Mouse (Mus musculus) right cerebral cortex, postnatal 14 days (tissue): ENCODE results near the gene Gk.

ENCODE experiments used
- DNase-seq: peaks from one replicate; pipeline ENCODE4 v3.0.0; 2022

Gene Gk

DNA sequence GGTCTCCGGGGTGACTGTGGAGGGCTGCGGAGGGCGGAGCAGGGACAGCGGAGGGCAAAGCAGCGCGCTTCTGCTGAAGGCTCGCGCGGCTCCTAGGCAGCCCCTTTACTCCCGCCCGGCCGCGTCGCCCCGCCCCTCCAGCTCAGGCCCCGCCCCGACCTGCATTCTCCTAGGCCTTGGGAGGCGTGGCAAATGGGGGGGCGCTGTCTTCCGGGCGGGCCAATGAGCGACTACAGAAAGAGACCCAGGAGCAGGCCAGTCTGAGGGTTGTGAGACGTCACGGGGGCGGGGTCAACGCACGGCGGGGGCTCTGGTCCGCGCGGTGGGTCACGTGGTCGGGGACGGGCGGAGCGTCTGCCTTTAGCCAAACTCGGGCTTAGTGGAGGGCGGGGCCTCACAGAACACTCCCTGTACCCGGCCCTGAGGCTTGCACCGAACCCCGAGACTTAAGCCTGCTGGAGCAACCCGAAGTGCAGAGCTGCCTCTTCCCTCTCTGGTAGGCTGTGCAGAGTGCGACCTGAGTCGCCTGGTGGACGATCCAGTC lies at the start of gene Gk:
TSS of gene Gk (minus strand) at position 276 of the 544 bp plus-strand sequence.
- DNase-seq: peak; percentile 95

DNA sequence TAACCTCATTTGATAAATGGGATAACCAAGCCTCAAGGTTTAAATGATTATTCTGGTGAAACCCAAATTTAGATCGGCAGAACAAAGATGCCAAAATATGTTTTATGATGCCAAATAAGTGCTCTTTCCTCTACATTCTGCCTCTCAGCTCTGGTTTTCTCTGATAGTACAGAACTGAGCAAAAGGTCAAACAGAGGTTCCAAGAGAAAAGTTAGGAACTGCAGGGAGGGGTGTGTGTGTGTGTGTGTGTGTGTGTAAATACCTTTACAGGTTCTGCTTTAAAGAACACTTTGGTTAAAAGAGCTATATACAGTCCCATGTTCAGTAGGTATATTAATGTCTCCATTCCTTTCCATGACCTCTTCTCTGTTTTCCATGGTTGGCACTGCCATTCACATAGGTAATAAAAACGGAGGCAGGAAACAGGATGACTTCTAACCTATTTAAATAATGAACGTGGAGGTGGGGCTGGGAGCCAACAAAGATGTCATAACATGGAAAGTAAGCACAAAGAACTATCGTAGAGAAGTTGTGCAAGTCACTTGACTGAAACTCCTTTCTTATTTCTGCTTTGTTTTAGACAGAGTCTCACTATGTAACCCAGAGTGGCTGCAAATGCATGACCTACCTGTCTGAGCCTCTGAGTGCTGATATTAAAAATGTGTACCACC lies 28.2 kb upstream of the Gk start:
- no peak for DNase-seq

GRCm38 (mm10) chrX:85803006-85803405 lies 26.4 kb upstream of the Gk start:
- no peak for DNase-seq

DNA sequence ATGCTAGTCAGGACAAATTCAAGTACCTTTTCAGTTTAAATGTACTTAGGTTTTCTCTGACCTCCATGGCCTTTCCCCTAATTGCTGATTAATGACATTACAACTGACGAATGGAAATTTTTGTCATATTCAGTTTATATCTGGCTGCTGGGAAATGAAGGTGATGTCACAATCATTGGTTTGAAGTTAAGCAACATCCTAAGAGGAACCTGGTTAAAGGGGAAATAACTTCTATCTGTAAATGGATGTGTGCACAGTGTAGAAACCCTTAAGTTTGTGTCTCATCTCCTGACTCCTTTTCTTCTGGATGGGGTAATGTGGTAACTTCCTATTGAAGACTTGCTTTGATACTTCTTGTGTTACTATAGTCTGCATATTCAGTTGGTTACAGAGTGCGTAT lies 20.8 kb upstream of the Gk start:
- DNase-seq: no peak

DNA sequence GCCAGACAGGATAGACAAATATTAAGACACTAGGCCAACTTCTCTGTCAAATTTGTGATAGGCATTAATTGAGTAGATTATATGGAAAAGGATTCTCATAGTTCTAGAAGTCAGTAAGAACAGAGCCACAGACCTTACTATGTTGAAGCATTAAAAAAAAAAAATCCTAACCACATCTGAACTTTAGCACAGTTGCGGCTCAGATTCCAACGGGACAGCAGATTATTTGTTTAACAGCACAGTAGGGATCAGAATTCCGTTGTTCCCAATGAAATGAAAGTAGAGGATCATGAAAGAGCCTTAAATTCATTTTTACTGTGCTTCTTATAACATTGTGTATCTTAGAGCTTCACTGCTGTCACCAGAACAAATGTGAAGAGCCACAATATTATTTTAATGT lies 1.7 kb upstream of the Gk start:
- DNase-seq: no peak

DNA sequence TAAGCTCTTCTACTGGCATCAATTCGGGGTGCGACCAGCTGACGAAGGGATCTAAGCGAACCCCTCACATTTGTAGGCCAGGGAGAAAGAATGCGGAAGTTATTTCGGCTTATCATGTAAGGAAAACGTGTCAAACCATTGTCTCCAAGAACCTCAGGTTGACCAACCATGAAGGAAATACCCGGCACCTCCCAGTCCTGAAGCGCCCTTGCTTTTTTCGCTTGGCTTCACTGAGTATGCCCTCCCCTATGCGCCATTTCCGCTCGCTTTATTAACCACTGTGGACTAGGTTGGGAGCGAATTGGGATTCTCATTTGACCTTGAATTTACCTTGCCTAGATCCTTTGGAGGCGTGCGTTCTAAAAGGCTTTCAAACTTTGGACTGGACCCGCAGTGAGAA lies 522 bp upstream of the Gk start:
- peak; percentile 10 for DNase-seq

GRCm38 (mm10) chrX:85775879-85776543 lies 608 bp downstream of the Gk start:
- peak; percentile 11 for DNase-seq

- no peak for DNase-seq
These were observed 5.3 kb downstream of the Gk start for GRCm38 (mm10) chrX:85771303-85771702.

GRCm38 (mm10) chrX:85770747-85771146 lies 5.9 kb downstream of the Gk start:
- DNase-seq: no peak

- no peak for DNase-seq
These were observed 8.0 kb downstream of the Gk start for GRCm38 (mm10) chrX:85768578-85768977.

DNA sequence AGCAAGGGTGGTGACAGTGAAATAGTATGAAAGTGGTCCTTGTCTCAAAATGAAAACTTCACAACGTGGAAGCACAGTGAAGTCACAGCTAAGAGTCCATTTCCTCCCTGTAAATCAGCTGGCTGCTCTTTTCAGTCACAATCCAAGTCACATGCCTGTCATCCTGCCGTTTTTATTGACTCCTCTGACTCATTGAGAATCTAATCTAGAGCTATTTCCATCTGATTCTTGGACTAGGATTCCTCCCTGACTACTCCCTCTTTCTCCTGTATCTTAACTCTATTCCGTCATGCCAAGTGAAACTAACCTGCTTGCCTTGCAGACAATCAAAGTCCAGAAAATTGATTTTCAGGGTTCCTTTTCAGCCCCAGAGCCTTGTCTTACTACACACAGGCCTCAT lies 20.6 kb downstream of the Gk start:
- no peak for DNase-seq

DNA sequence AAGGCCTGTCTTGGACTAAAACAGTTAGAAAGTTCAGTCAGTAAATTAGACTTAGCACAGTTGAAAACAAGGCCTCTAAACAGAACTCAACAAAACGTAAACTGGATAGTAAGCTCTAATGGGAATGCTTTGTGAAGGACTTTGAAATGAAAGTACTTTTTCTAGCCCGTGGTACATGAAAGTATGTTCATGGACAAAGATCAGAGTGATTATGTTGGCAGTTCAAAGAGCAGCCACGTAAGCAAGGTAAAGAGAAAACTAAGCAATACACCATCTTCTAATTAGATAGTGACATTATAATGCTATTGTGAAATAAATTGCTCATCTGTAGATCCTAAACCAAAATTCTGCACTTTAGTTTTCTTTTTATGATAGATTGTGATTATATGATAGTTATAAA lies 32.8 kb downstream of the Gk start:
- no peak for DNase-seq

DNA sequence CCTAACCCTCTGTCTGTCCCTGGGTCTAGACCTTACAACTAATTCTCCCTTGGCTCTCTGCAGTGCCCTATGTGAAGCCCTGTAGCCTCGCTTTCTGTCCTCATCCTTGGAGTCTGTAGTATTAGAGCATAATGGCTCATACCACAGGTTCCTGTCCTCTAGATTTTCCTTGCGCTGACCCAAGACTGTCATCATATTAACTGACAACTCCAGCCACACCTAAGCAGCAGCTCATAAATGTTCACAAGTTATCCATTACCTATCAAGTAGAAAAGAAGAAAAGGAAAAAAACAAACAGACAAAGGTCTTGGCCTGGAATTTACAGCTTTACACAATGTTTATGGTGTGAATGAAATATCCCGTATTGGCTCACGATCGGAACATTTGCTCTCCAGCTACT lies 43.4 kb downstream of the Gk start:
- DNase-seq: no peak

DNA sequence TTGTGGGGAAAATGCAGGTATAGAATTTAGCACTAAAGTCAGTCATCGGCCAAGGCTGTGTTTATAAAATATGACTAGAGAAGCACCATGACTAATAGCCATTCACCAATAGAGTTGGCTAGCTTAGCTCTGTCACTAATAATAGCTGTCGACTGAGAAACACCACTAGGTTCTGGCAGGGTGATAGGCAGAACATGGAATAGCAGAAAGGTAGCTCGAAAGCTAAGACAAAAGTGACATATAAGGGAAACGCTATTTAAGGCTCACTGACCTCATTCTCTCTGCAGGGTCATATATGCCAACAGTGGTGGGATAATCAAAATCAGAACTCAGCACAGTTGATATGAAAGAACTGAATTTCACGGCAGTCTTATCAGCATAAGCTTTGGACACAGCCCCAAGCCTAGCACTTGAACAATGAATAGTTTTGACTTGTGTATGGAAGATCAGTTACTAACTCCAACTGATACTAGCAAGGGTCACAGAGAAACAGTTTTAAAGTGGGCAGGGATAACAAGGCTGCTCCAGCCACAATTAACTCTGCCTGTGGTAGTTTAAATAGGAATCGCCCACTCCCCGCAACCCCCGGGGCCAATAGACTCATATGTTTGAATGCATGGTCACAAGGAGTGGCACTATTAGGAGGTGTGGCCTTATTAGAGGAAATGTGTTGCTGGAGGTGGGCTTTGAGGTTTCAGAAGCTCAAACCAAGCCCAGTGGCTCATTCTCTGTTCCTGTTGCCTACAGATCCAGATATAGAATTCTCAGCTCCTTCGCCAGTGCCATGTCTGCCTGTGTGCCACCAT lies 45.3 kb downstream of the Gk start:
- DNase-seq: no peak

GRCm38 (mm10) chrX:85721226-85721625 lies 55.4 kb downstream of the Gk start:
- DNase-seq: no peak

- no peak for DNase-seq
These were observed 66.2 kb downstream of the Gk start for GRCm38 (mm10) chrX:85710399-85710798.

DNA sequence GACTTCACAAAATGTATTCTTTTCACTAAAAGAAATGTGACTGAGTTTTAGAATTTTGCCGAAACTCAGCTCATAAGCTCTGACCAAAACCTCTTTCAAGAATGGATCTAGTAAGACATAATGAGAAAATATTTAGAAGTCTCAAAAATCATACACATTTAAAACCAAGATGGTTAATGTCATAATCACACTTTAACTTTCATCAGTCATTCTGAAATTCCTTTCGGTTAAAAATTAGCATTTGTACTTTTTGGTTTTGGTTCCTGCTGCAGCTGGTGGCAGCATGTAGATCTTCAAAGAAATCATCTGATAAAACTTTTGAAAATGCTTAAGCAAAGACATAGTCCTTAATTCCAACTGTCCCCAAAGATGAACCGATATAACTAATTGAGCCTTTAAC lies 70.9 kb downstream of the Gk start:
- no peak for DNase-seq

DNA sequence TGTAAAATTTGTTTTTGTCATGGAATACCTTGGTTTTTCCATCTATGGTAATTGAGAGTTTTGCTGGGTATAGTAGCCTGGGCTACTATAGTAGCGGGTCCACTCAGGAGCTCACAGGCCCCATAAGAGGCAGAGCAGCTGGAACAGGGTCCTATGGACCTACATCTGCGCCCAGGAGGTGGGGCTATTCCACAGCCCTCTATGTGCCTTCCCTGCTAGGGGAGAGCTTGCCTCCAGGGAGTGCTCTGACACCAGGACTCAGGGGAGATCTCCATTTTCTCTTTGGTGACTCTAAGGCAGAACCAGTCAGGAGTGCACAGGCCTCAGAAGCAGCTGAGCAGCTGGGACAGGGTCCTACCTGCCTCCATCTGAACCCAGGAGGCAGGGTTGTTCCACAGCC lies 92.9 kb downstream of the Gk start:
- no peak for DNase-seq

DNA sequence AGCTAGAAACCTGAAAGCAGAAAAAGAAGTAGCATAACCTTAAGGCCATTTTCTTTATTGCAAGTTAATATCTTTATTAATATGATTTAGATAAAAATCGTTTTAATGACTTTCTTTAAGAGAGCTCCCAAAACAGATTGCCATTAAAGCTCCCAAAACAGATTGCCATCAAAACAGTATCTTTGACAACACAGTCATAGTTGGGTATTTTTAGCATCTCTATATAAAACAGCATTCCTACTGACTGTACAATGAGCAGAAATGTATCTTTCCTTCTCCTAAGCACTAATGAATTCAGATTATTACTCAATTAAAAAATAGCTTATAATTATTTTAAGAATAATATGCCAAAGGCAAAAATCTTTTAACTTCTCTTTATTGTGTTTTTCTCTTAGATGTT lies 94.5 kb downstream of the Gk start:
- no peak for DNase-seq

DNA sequence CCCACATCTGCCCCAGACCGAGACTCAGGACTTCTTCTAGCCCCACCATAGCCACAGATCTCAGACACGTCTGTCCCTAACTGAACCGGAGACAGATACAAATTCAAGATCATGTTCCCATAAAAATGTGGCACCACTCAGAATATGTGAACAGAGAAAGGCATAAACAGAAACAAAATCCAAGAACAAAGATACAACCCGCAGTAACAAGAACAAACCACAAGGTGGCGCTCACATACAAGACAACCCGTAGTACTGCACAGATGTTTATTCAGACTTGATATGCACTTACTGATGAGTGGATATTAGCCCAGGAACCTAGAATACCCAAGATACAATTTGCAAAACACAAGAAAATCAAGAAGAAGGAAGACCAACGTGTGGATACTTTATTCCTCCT lies 99.8 kb downstream of the Gk start:
- peak; percentile 9 for DNase-seq
